Mouse (Mus musculus): ENCODE results near the gene Mcts1.

DNA sequence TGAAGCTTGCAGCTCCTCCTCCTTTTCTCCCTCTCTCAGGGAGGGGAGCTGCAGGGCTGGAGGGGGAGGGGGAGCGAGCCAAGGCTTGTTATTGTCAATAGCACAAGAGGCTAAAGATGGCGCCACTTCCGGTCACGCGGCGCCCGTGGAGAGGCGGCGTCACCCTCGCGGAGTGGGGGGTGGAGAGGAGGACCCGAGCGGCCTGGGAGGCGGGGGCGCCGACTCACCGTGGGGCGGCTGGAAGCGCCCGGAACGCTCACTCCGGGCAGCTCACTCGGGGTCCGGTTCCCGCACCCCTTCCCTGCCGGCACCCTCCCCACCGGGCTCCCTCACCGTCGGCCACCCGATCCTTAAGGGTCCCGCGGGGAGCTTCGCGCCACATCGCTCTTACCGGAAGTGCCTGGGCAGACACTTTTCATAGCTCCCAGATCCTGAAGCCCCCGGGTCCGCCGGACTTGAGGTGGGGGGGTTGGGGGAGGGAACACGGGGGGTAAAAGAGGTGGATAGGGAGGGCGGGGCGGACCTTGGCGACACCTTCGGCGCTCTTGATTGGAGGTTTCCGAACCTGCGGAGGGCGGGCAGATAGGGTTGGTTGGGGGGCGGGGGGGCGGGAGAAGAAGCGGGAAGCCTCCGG is 35.7 kb upstream of the Mcts1 start:
- TF ChIP-seq CTCF (IDR thresholded peaks at IDR 0.05; ENCODE audit: low read depth, low read length) = no peak
- no peak for TF ChIP-seq GATA1 (IDR thresholded peaks at IDR 0.05; ENCODE audit: borderline replicate concordance, low read length)
- TF ChIP-seq TAL1 (conservative IDR thresholded peaks at IDR 0.05; ENCODE audit: low read depth, low read length) = no peak
- TF ChIP-seq GATA2 (IDR thresholded peaks at IDR 0.05; ENCODE audit: borderline replicate concordance, low read depth, low read length) = no peak
- no peak for TF ChIP-seq POLR2AphosphoS5 (IDR thresholded peaks at IDR 0.05; ENCODE audit: insufficient replicate concordance, low read depth, low read length)
